21 mouse cellular contexts compared by ENCODE assay signal in the genomic region with DNA sequence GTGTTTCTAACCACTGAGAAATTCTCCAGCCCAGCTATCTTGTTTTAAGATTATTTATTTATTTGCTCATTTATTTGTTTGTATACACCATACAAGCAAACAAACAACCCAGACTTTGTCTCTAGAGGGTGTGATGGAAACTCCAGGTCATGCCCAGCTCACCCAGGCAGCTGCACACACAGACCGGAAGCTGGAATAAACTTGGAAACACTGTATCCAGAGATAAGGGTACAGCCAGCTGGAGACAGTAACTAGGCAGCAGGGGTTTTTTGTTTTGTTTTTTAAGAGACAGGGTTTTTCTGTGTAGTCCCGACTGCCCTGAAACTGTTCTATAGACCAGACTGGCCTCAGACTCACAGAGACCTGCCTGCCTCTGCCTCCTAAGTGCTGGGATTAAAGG. TPM values are rescaled to one million over a fixed set of nuclear protein-coding genes. Genes with fewer than 3 reads are reported as not detected.
DNase-seq lines count a peak whose midpoint lies in the region; ATAC-seq lines count a peak whose summit lies in the region.
"Had no signal": no experiment of that assay in that cellular context is flagged by ENCODE, and none has a peak within 500 bp of the region (broad histone marks: within the 10 kb centered on the region; RNA-seq: fewer than 3 reads in every experiment).

No protein-coding gene starts in this region.

- DNase-seq in heart, postnatal 36 days, result no peak
- no peak for DNase-seq in lung, postnatal 4 days
- peak; percentile 63 for DNase-seq in lung, postnatal 10 days
- peak; percentile 73 for DNase-seq in lung, postnatal 36 days
- no peak for DNase-seq in adrenal gland, adult (ENCODE audit: inconsistent age in 2 of 2, low spot score in 1 of 2)
- DNase-seq: adrenal gland, adult 8-10 months; adrenal gland, postnatal 36 days; cerebellum, adult 2 months; cerebellum, postnatal 10 days; gastrocnemius, postnatal 25 days had no signal

- 28% methylated on average over 2 of the region's 2 CpGs for WGBS in heart, embryonic 13.5 days
- WGBS in lung, embryonic 15.5 days, result 31% methylated on average over 2 of the region's 2 CpGs

- no peak for ATAC-seq in heart, embryonic 13.5 days (ENCODE audit: extremely low read depth, insufficient number of reproducible peaks, low FRiP score, low TSS enrichment)
- no peak for ATAC-seq in lung, embryonic 15.5 days (ENCODE audit: borderline replicate concordance, extremely low read depth, low FRiP score, low TSS enrichment)
- ATAC-seq: forebrain, embryonic 14.5 days; intestine, embryonic 15.5 days had no signal

- peaks cover 51% of the 10 kb centered on the region for H3K4me1 ChIP-seq in heart, embryonic 13.5 days
- peaks cover 54% of the 10 kb centered on the region for H3K4me1 ChIP-seq in lung, embryonic 15.5 days

- no peak overlapping the region for H3K4me3 ChIP-seq in heart, embryonic 13.5 days
- H3K4me3 ChIP-seq in lung, embryonic 15.5 days, result no peak overlapping the region
- H3K4me3 ChIP-seq: embryonic facial prominence, embryonic 10.5 days; erythroblast, embryonic 14.5 days; forebrain, embryonic 10.5 days; gastrocnemius, adult 2 months; hindbrain, embryonic 13.5 days; intestine, embryonic 15.5 days had no signal

- no peak overlapping the region for H3K4me2 ChIP-seq in heart, embryonic 13.5 days
- H3K4me2 ChIP-seq in lung, embryonic 15.5 days, result no peak overlapping the region
- H3K4me2 ChIP-seq: heart, embryonic 11.5 days; hindbrain, embryonic 13.5 days; intestine, embryonic 15.5 days had no signal

- 0 out of 2 replicates have a peak overlapping the region, but pooled peaks have one; percentile 24 for H3K27ac ChIP-seq in heart, embryonic 13.5 days (replicated peaks)
- H3K27ac ChIP-seq in lung, embryonic 15.5 days, result peak overlapping the region; percentile 57; the same call in 1 of the 2 replicates
- H3K27ac ChIP-seq: embryonic facial prominence, embryonic 10.5 days; forebrain, embryonic 10.5 days; gastrocnemius, adult 2 months; hindbrain, embryonic 13.5 days; intestine, embryonic 15.5 days had no signal

- H3K36me3 ChIP-seq in heart, embryonic 13.5 days, result no peaks in the 10 kb centered on the region
- no peaks in the 10 kb centered on the region for H3K36me3 ChIP-seq in lung, embryonic 15.5 days
- H3K36me3 ChIP-seq: embryonic facial prominence, embryonic 10.5 days; forebrain, embryonic 10.5 days; hindbrain, embryonic 13.5 days; intestine, embryonic 15.5 days had no signal

- no peaks in the 10 kb centered on the region for H3K27me3 ChIP-seq in heart, embryonic 13.5 days (replicated peaks)
- no peaks in the 10 kb centered on the region for H3K27me3 ChIP-seq in lung, embryonic 15.5 days
- H3K27me3 ChIP-seq: intestine, embryonic 15.5 days had no signal

- no peak overlapping the region for H3K9ac ChIP-seq in heart, embryonic 13.5 days
- H3K9ac ChIP-seq in lung, embryonic 15.5 days, result no peak overlapping the region
- H3K9ac ChIP-seq: hindbrain, embryonic 13.5 days; intestine, embryonic 15.5 days had no signal

- H3K9me3 ChIP-seq in heart, embryonic 13.5 days, result no peaks in the 10 kb centered on the region
- H3K9me3 ChIP-seq in lung, embryonic 15.5 days, result no peaks in the 10 kb centered on the region
- H3K9me3 ChIP-seq: embryonic facial prominence, embryonic 10.5 days; forebrain, embryonic 10.5 days; hindbrain, embryonic 13.5 days; intestine, embryonic 15.5 days had no signal

- intact Hi-C loops in heart, postnatal 36 days (cut with DNase I), result no loop called here

RNA-seq across cellular contexts. Expression of gene Pald1, which starts 6.8 kb away (rescaled TPM):
- polyA plus RNA-seq in heart, embryonic 13.5 days (2015; fragmentation: Nextera tagmentation; extraction: Ambion mirVana), result 25.9 and 26.6 TPM in 2 replicates
- 10 to 100 TPM; 19.9 to 21.6 TPM for total RNA-seq in heart, postnatal 36 days (2021)
- 47.5 and 48.1 TPM in 2 replicates for polyA plus RNA-seq in lung, embryonic 15.5 days (2015; fragmentation: Nextera tagmentation; extraction: Ambion mirVana)
- total RNA-seq: granulocyte monocyte progenitor cell, adult 5-6 weeks had no signal

RNA-seq across cellular contexts. Expression of gene Nodal, which starts 27.6 kb away (rescaled TPM):
- 0.09 TPM in 1 of 2 replicates, not detected in the other for polyA plus RNA-seq in heart, embryonic 13.5 days (2015; fragmentation: Nextera tagmentation; extraction: Ambion mirVana)
- total RNA-seq in heart, postnatal 36 days (2021), result under 1 TPM in 1 of 2 experiments, not detected in 1; 0.11 TPM
- polyA plus RNA-seq in lung, embryonic 15.5 days (2015; fragmentation: Nextera tagmentation; extraction: Ambion mirVana), result 0.09 TPM in 1 of 2 replicates, not detected in the other
- total RNA-seq: adrenal gland, adult 8-10 months; adrenal gland, postnatal 36 days; gastrocnemius, postnatal 25 days; granulocyte monocyte progenitor cell, adult 5-6 weeks had no signal
- polyA plus RNA-seq: embryonic facial prominence, embryonic 10.5 days; forebrain, embryonic 14.5 days; heart, embryonic 11.5 days; hindbrain, embryonic 13.5 days had no signal

Comparison
In these comparisons a context has a peak if more than half of its experiments do, and no peak if none do; other contexts are left out.
1. DNase-seq: peak in lung, postnatal 10 days (single experiment) and lung, postnatal 36 days (single experiment); none in heart, postnatal 36 days (0 of 2), lung, postnatal 4 days (0 of 2) and adrenal gland, adult (0 of 2).